Mouse (Mus musculus): ENCODE data around the gene Haus8. TPM values are rescaled to one million over a fixed set of nuclear protein-coding genes. Genes with fewer than 3 reads are reported as not detected.
"Not testable (repeated sequence)": the region's sequence is repeated elsewhere in the genome, so short reads cannot be mapped to it uniquely, and the experiment has no call there.

Gene Haus8
- 40.4 TPM for polyA plus RNA-seq (2012; fragmentation: generic; extraction: Trizol)
- long read RNA-seq, experiment 1, transcript Haus8-201 (11 exons, 2,013 nt), result major isoform, 34 of 55 reads
- long read RNA-seq, experiment 1, partial matches to known transcripts, result 9 of 55 reads
- long read RNA-seq, experiment 1, other reads (novel, unspliced or antisense), result 10 of 55 reads
- long read RNA-seq, experiment 2, transcript Haus8-202 (11 exons, 1,452 nt), result minor isoform, 9 of 165 reads
- long read RNA-seq, experiment 2, transcript Haus8-201 (11 exons, 2,013 nt), result major isoform, 100 of 165 reads
- long read RNA-seq, experiment 2, partial matches to known transcripts, result 6 of 165 reads
- long read RNA-seq, experiment 2, other reads (novel, unspliced or antisense), result 49 of 165 reads

DNA sequence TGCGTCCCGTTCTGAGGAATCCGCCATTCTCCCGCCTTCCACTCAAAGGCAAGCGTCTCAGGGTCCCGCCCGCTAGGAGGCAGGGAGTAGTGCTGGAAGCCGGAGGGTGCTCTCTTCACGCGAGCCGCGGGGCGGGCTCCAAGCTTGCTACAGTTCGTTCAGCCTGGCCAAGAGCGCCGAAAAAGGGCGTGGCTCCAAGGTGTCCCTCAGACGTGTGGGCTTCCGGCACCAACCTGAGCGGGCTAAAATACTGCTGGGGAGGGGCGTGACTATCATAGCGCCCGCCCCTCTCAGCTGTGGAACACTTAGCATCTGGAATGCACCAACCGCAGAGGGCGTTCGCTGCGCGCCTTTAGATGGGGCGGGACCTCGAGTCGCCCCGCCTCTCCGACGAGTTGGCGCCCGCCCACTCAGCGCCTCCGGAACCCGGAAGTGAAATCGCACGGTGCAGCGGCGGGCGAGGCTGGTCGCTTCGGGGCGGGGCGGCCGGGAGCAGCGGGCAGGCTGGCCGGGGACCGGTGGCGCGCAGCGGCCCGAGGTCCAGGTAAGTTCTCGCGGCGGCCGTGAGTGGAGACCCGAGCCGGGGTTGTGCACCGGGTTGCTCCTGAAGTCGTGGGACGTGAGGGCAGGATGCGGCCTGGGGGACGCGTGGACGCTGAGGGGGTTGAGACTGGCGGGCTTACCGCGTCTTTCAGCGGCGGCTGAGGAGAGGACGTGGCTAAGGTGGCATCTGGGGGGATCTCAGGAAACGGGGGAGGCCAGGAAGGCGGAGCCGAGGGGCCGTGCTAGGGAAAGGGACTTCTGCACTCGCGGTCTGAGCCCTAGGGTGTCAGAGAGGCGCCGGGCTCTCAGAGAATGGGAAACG is at the start of gene Haus8, which contains the start of gene Myo9b:
Haus8 (minus strand) TSS at position 649 of the 865 bp plus-strand sequence.
Myo9b (plus strand) TSS at position 429 of the 865 bp plus-strand sequence.
- Histone ChIP-seq H3K27me3 (ENCODE audit: control insufficient read depth, insufficient read depth, insufficient read length) (no peaks in the 10 kb centered on the region), H3ac (ENCODE audit: control insufficient read depth, insufficient read length, low read depth) (peak within 1 kb of the TSS; percentile 89), H3K4me3 (ENCODE audit: insufficient read depth, poor library complexity, severe bottlenecking) (peak within 1 kb of the TSS; percentile 80), H3K79me2 (ENCODE audit: control insufficient read depth, insufficient read depth) (peaks cover 79% of the 10 kb centered on the region), H3K36me3 (ENCODE audit: control insufficient read depth, insufficient read depth) (peaks cover 14% of the 10 kb centered on the region), H3K79me3 (ENCODE audit: low read depth) (peaks cover 55% of the 10 kb centered on the region)
- peak; percentile 37 for TF ChIP-seq MAX (IDR thresholded peaks at IDR 0.05)
- TF ChIP-seq FOSL1 (IDR thresholded peaks at IDR 0.05; ENCODE audit: insufficient read depth, low read length, poor library complexity, severe bottlenecking), result no peak

- H3K79me3 ChIP-seq (ENCODE audit: low read depth); H3K27me3 ChIP-seq (ENCODE audit: control insufficient read depth, insufficient read depth, insufficient read length); H3ac ChIP-seq (ENCODE audit: control insufficient read depth, insufficient read length, low read depth); H3K4me3 ChIP-seq (ENCODE audit: insufficient read depth, poor library complexity, severe bottlenecking): not testable (repeated sequence)
- Histone ChIP-seq H3K36me3 (ENCODE audit: control insufficient read depth, insufficient read depth) (peaks cover 38% of the 10 kb centered on the region), H3K79me2 (ENCODE audit: control insufficient read depth, insufficient read depth) (peaks cover 19% of the 10 kb centered on the region)
These were observed 47.0 kb upstream of the Haus8 start for GRCm38 (mm10) chr8:71319760-71320159.

- Histone ChIP-seq H3K79me2 (ENCODE audit: control insufficient read depth, insufficient read depth) (peaks cover 31% of the 10 kb centered on the region), H3K79me3 (ENCODE audit: low read depth) (peaks cover 17% of the 10 kb centered on the region), H3K36me3 (ENCODE audit: control insufficient read depth, insufficient read depth) (peaks cover 30% of the 10 kb centered on the region)
- not testable (repeated sequence) for H3K27me3 ChIP-seq (ENCODE audit: control insufficient read depth, insufficient read depth, insufficient read length); H3ac ChIP-seq (ENCODE audit: control insufficient read depth, insufficient read length, low read depth); H3K4me3 ChIP-seq (ENCODE audit: insufficient read depth, poor library complexity, severe bottlenecking)
These were observed 45.9 kb upstream of the Haus8 start for GRCm38 (mm10) chr8:71318610-71319009.

- Histone ChIP-seq H3K79me3 (ENCODE audit: low read depth) (peaks cover 24% of the 10 kb centered on the region), H3K36me3 (ENCODE audit: control insufficient read depth, insufficient read depth) (peaks cover 10% of the 10 kb centered on the region), H3K4me3 (ENCODE audit: insufficient read depth, poor library complexity, severe bottlenecking) (no peak overlapping the region), H3ac (ENCODE audit: control insufficient read depth, insufficient read length, low read depth) (no peak overlapping the region), H3K27me3 (ENCODE audit: control insufficient read depth, insufficient read depth, insufficient read length) (no peaks in the 10 kb centered on the region), H3K79me2 (ENCODE audit: control insufficient read depth, insufficient read depth) (peaks cover 47% of the 10 kb centered on the region)
- TF ChIP-seq CEBPB (IDR thresholded peaks at IDR 0.05; ENCODE audit: low read depth) (no peak), CTCF (IDR thresholded peaks at IDR 0.05; ENCODE audit: control insufficient read depth, insufficient read depth, insufficient read length) (no peak), MYOD1 (IDR thresholded peaks at IDR 0.05; ENCODE audit: control insufficient read depth, insufficient read length, low read depth) (no peak), MAX (IDR thresholded peaks at IDR 0.05) (no peak), FOSL1 (IDR thresholded peaks at IDR 0.05; ENCODE audit: insufficient read depth, low read length, poor library complexity, severe bottlenecking) (no peak), USF1 (IDR thresholded peaks at IDR 0.05; ENCODE audit: low read depth) (no peak), MYOG (IDR thresholded peaks at IDR 0.05; ENCODE audit: control insufficient read depth, extremely low read depth, insufficient read length) (no peak)
These were observed 43.8 kb upstream of the Haus8 start for GRCm38 (mm10) chr8:71316486-71317031.

DNA sequence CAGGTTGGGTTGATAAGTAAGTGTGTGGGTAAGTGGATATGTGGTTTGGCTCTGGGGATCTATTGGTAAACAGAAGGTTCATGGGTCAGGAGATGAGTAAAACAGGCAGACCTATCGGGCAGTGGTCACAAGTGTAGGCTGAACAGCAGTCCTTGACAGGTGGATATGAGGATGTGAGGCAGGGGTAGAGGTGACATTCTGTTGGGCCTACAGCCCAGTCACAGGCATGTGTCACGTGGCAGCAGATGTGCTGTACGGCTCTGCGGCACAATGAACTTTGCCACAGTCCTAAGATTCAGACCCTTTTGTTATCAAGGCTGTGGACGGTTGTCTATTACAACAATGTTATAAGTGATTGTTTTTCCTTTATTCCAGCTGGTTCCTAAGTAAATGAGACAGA is 43.2 kb upstream of the Haus8 start:
- Histone ChIP-seq H3K27me3 (ENCODE audit: control insufficient read depth, insufficient read depth, insufficient read length) (no peaks in the 10 kb centered on the region), H3ac (ENCODE audit: control insufficient read depth, insufficient read length, low read depth) (no peak overlapping the region), H3K36me3 (ENCODE audit: control insufficient read depth, insufficient read depth) (peaks cover 6% of the 10 kb centered on the region), H3K79me2 (ENCODE audit: control insufficient read depth, insufficient read depth) (peaks cover 52% of the 10 kb centered on the region), H3K79me3 (ENCODE audit: low read depth) (peaks cover 29% of the 10 kb centered on the region), H3K4me3 (ENCODE audit: insufficient read depth, poor library complexity, severe bottlenecking) (no peak overlapping the region)
- no peak for TF ChIP-seq MYOD1 (IDR thresholded peaks at IDR 0.05; ENCODE audit: control insufficient read depth, insufficient read length, low read depth)
- no peak for TF ChIP-seq CTCF (IDR thresholded peaks at IDR 0.05; ENCODE audit: control insufficient read depth, insufficient read depth, insufficient read length)
- no peak for TF ChIP-seq CEBPB (IDR thresholded peaks at IDR 0.05; ENCODE audit: low read depth)
- no peak for TF ChIP-seq MYOG (IDR thresholded peaks at IDR 0.05; ENCODE audit: control insufficient read depth, extremely low read depth, insufficient read length)
- TF ChIP-seq FOSL1 (IDR thresholded peaks at IDR 0.05; ENCODE audit: insufficient read depth, low read length, poor library complexity, severe bottlenecking), result no peak
- TF ChIP-seq MAX (IDR thresholded peaks at IDR 0.05), result no peak
- no peak for TF ChIP-seq USF1 (IDR thresholded peaks at IDR 0.05; ENCODE audit: low read depth)

DNA sequence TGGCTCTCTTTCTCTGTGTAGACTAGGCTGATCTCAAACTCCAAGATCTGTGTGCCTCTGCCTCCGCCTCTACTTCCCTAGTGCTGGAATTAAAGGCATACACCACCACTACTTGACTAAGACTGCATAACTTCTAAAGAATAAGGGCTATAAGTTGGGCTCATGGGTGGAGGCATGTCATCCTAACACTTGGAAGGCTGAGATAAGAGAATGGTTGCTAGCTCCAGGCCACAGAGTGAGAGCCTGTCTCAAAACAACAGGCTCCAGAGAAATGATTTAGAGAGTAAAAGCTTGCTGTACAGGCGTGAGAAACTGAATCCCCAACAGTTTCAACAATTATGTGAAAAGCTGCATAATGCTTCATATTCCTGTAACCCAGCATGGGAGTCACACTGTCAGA is 41.2 kb upstream of the Haus8 start:
- TF ChIP-seq USF1 (IDR thresholded peaks at IDR 0.05; ENCODE audit: low read depth), result no peak
- no peak for TF ChIP-seq FOSL1 (IDR thresholded peaks at IDR 0.05; ENCODE audit: insufficient read depth, low read length, poor library complexity, severe bottlenecking)
- no peak for TF ChIP-seq MAX (IDR thresholded peaks at IDR 0.05)
- no peak for TF ChIP-seq MYOD1 (IDR thresholded peaks at IDR 0.05; ENCODE audit: control insufficient read depth, insufficient read length, low read depth)
- no peak for TF ChIP-seq CEBPB (IDR thresholded peaks at IDR 0.05; ENCODE audit: low read depth)
- TF ChIP-seq MYOG (IDR thresholded peaks at IDR 0.05; ENCODE audit: control insufficient read depth, extremely low read depth, insufficient read length), result no peak
- TF ChIP-seq CTCF (IDR thresholded peaks at IDR 0.05; ENCODE audit: control insufficient read depth, insufficient read depth, insufficient read length), result no peak
- Histone ChIP-seq H3K79me2 (ENCODE audit: control insufficient read depth, insufficient read depth) (peaks cover 61% of the 10 kb centered on the region), H3K36me3 (ENCODE audit: control insufficient read depth, insufficient read depth) (peaks cover 6% of the 10 kb centered on the region), H3K79me3 (ENCODE audit: low read depth) (peaks cover 33% of the 10 kb centered on the region), H3ac (ENCODE audit: control insufficient read depth, insufficient read length, low read depth) (no peak overlapping the region), H3K27me3 (ENCODE audit: control insufficient read depth, insufficient read depth, insufficient read length) (no peaks in the 10 kb centered on the region), H3K4me3 (ENCODE audit: insufficient read depth, poor library complexity, severe bottlenecking) (no peak overlapping the region)

All from C2C12 (cell line).